Mouse (Mus musculus): Measurements from ENCODE around the gene Gm3854. TPM values are rescaled to one million over a fixed set of nuclear protein-coding genes. Genes with fewer than 3 reads are reported as not detected.
"Not testable (repeated sequence)": the region's sequence is repeated elsewhere in the genome, so short reads cannot be mapped to it uniquely, and the experiment has no call there.

Gene Gm3854
- total RNA-seq (2022) = under 1 TPM; 0.24 to 0.54 (median 0.48) TPM

DNA sequence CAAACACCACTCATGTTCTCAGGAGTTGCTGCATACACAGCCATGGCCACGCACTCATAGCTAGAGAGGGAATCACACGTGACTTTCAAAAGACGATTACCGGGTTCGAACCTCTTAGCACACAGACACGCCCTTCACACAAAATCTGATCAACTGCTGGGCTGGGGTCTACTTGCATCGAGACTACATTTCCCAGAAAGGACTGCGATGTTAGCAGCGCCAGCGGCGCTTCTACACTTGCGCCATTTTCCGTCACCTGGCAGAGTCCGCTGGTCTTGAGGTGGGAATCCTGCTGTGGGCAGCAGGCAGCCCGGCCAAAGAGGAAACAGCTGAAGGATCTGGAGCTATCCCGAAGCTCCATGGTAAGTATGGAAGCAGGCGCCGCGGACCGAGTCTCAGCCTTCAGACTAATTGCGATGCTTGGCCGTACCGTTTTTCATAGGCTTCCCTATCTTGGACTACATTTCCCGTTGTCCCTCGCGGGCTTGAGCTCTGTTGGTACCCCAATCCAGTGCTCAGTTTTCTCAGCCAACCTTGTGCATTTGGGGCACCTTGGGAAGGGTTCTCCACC, at the start of gene Gm3854:
TSS of gene Gm3854 (plus strand) at position 259 of the 571 bp plus-strand sequence.
- DNase-seq (ENCODE audit: low spot score in 2 of 2) = peak in 1 of 2 experiments; percentile 11

DNA sequence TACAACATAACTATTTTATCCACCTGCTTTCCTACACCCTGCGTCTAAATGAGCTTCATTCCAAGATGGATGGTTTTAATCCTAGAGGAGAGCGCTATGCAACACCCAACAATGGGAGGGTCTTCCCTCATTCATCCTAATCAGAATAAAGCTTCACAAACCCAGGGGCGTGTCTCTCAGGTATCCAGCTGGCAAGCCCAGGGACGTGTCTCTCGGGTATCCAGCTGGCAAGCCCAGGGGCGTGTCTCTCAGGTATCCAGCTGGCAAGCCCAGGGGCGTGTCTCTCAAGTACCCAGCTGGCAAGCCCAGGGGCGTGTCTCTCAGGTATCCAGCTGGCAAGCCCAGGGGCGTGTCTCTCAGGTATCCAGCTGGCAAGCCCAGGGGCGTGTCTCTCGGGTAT, 42.8 kb upstream of the Gm3854 start:
- not testable (repeated sequence) for DNase-seq (ENCODE audit: low spot score in 2 of 2)

DNA sequence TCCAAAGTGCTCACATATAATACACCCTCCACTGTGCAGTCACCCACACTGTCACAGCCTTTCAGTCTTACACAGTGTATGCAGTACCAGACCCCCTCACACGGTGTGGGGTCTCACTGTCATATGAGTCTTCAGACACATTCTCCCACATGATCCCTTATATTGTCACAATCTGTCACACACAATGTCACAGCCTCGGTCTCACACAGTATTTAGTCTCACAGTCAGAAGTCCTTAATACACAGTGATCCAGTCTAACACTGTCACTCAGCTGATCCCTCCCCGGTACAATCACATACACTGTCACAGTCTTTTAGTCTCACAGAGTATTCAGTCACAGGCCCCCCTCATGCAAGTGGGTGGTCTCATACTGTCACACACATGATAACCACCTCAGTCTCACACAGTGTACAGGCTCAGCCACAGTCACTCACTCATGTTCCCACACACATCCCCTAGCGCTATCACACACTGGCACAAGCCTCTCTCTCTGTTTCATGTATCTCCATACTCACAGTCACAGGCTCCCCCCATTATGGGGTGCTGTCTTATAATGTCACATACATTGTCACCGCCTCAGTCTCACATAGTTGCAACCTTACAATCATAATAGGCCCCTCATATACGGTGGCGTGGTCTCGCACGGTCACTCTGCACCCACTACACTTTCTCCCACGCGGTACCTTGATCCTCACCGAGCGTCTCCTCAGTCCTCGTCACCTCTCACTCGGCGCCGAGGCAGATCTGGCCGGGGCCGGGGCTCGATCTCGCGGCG, 12.9 kb upstream of the Gm3854 start:
- DNase-seq (ENCODE audit: low spot score in 2 of 2) = no peak

DNA sequence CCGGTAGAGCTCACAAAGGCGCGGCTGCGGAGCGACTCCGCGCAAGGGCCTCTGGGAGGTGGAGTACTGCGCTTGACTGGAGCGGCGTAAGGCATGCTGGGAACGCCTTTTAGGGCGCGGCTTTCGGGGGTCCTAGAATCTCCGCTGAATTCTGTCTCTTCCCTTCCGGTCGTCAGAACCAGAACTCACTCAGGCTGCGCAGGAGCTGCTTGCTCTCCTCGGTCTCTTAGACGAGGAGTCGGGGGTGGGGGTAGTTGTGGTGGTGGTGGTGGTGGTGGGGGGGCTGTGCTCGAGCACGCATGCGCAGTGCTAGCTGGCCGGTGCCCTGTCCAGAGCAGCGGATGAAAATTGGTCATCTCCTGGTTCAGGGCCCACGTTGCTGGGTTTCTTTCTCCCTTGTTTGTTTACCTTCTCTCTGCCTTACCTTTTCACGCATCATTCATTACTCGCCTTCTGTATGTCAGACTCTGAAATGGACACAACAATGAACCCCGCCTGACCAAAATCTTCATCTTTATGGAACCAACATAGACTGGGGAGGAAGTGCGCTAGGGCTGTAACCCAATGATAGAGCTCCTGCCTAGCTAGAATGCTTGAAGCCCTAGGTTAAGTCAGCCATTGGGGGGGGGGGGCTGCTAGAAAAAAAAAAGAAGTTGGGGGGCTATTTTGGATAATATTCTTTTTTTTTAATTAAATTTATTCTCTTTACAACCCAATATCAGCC, 12.2 kb upstream of the Gm3854 start, which contains the start of gene Zfp583:
TSS of gene Zfp583 (minus strand) at position 53 of the 724 bp plus-strand sequence.
- DNase-seq (ENCODE audit: low spot score in 2 of 2) = peak; percentile 24 to 70

DNA sequence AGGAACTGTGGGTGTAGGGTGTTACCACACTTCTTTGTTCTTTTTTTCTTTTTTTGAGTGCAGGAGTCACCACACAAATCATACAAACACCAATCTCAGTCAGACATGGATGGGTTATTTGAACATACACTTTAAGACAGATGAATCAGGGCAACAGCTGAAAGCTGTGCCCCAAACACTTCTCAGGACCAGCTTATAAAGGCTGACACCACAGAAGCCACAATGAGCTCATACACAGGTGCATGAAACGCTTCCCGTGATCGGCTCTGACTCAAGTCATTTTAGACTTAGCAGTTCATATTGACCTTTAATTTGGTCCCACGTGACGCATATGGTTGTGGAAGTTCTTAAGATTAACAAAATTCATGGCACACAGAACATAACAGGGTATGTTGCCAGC, 3.7 kb upstream of the Gm3854 start:
- DNase-seq (ENCODE audit: low spot score in 2 of 2) = no peak

DNA sequence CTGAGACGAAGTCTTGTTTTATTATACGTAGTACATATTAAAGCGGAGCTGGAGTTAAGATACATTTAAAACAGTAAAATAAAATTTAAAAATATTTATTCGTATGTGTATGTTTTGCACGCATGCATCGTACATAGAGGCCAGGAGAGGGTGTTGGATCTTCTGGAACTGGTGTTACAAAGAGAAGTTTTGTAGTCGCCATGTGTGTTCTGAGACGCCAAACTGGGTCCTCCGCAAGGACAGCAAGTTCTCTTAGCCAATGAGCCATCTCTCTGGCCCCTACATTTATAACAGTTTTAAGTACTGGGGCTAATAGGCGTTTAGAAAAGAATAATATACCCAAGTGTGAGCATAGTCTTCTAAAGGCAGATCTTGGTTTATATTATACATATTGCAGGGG, 565 bp downstream of the Gm3854 start:
- no peak for DNase-seq (ENCODE audit: low spot score in 2 of 2)

DNA sequence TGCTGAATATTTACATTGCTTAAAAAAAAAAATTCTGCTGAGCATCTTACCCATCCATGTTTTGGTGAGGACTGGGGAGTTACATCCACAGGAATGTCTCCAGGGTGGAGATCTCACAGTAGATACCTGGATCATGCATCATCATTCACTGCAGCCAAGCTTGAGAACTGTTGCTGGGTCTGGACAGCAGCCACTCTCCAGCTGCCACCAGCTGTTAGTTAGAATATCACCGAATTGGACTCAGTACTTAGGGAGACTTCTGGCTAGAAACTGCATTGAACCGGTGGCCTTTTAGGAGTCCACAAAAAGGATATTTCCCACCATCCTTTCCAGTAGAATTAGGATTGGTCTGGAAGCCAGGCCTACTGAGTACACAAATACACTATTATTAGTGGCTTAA, 14.6 kb downstream of the Gm3854 start:
- no peak for DNase-seq (ENCODE audit: low spot score in 2 of 2)

DNA sequence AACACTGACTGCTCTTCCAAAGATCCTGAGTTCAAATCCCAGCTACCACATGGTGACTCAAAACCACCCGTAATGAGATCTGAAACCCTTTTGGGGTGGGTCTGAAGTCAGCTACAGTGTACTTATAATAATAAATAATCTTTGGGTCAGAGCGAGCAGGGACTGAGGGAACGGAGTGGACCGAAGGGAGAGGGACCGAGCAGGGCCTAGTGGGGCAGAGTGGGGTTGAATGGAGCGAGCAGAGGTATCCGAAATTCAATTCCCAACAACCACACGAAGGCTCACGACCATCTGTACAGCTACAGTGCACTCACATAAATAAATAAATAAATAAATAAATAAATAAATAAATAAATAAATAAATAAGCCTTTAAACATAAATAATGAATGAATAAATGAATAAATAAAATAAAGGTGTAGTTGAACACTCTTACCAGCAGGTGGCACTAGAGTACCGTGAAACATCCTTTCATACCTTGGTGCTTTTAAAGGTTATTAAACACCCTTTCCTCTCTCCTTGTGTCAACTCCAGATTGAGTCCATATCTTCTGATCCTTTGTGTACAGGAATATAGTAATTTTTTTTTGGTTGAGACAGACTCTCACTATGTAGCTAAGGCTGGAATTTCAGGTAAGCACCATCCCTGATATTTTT, 15.5 kb downstream of the Gm3854 start:
- DNase-seq (ENCODE audit: low spot score in 2 of 2) = no peak

DNA sequence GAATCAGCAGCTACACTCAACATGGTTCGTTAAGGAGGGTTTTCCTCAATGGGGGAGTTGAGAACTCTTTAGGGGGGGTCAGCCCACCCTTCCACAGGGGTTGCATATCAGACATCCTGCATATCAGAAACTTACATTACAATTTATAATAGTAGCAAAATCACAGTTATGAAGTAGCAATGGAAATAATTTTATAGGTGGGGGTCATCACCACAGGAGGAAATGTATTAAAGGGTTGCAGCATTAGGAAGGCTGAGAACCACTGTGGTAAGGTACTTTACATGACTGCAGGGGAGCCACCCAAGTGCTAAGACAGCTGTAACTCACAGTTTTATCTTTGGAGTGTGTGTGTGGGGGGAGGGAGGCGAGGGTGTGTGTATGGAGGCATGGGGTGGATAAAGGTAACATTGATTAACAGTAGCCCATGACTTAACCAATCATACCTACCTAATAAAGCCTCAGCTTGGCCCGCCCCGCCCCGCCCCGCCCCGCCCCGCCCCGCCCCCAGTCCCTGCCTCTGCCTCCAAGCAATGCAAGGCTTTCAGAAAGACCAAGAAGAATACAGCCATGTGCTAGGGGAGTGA, 17.0 kb downstream of the Gm3854 start:
- no peak for DNase-seq (ENCODE audit: low spot score in 2 of 2)

DNA sequence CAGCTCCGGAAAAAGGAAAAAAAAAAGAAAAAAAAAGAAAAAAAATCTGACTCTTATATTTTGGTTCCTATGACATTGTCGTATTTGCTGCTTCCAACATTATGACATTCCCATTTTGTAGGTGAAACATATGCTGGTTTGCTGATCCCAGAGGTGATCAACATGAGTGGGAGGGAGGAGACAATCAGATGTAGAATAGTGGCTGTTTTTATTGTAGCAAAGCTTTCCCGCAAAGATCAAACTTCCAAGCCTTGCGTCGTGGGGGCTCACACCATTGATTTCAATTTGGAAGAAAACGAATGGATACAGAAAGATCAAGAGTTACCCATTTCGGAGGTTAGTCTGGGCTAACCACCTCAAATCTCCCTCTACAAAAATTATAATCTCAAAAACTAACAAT, 18.2 kb downstream of the Gm3854 start:
- no peak for DNase-seq (ENCODE audit: low spot score in 2 of 2)

DNA sequence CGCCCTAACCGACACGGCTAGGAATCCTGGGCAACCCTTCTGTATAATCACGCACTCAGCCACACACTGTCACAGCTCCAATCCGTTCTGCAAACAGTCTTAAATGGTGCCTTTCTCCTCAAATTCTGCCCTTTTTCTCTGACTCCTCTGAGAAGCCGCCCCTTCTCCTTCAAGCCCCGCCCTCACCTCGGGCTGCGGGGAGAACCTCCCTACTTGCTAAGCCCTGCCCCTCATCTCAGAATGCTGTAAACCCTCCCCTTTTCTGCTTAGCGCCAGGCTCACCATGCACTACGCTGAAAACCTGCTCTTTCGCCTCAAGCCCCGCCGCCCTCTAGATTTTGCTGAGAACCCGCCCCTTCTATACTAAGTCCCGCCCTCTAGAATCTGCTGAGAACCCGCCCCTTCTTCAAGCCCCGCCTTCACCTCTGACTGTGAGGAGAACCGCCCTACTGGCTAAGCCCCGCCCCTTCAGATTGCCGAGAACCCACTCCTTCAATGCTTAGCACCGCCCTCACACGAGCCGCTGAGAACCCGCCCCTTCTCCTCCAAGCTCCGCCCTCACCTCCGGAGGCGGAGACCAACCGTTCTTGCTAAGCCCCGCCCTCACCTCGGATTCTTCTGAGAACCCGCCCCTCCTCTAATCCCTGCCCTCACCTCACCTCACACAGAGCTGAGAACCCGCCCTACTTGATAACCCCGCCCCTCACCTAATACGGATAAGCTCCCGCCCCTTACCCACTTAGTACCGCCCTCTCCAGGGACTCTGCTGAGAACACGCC, 18.9 kb downstream of the Gm3854 start:
- peak; percentile 98 to 99 for DNase-seq (ENCODE audit: low spot score in 2 of 2)

DNA sequence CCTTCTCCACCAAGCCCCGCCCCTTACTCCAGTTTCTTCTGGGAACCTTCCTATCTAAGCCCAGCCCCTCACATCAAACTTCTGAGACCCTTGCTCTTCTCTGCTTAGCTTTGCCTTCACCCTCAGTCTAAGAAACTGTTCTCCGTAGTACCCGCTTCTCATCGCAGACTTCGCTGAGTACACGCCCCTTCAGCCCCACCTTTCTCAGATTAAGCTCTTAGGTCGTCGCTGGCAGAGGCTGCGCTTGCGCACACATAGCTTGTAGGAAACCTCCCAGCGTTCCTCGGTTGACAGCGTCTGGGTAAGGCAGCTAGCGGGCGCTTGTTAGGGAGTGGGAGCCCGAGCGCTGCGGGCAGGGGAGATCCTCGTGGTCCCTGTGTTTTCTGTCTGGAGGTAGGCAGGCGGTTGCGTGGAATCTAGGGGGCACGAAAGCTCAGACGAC, 19.5 kb downstream of the Gm3854 start, which contains the start of gene Zfp78:
TSS of gene Zfp78 (plus strand) at position 234 of the 442 bp plus-strand sequence.
- DNase-seq (ENCODE audit: low spot score in 2 of 2) = peak in 1 of 2 experiments; percentile 78

DNA sequence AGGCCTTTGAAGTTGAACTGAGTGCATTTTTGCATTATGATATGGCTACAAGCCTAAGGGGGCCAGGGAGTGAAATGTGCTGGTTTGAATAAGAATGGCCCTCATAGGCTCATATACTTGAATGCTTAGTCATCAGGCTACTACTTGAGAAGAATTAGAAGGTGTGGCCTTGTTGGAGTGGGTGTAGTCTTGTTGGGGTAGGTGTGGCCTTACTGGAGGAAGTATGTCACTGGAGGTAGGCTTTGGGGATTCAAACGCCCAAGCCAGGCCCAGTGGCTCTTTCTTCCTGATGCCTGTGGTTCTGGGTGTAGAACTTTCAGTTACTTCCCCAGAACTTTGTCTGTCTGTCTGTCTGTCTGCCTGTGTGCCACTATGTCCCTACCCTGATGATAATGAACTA, 21.2 kb downstream of the Gm3854 start:
- no peak for DNase-seq (ENCODE audit: low spot score in 2 of 2)

DNA sequence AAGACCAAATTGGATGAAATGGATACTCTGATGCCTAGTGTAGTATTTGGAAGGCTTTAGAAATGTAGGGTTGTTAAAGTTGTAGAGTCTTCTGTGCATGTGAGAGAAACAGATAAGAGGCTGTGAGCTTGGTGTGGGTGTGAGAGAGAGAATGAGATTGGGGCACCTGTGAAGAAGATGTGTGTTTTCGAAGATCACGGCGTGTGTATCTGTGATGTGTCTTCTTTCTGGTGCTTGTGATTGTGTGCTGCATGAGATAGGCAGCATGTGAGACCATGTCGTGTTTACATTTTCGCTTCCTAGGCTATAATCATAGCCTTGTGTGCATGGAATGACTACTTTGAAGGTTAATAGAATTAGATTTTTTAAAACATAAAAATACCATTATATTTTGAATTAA, 23.6 kb downstream of the Gm3854 start:
- no peak for DNase-seq (ENCODE audit: low spot score in 2 of 2)

DNA sequence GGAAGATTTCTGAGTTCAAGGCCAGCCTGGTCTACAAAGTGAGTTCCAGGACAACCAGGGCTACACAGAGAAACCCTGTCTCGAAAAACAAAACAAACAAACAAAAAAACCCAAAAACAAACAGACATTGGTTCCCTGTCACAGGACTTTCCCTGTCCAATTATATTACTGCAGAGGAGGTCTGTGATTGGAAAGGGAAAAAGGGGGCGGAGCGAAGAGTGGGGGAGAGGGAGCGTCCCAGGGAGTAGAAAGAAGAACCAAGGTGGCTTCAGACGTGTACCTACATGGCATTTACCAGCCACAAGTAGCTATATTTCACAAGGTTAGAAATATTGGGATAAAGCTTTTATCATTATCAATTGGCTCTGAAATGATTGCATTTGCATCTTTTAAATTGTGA, 24.6 kb downstream of the Gm3854 start:
- DNase-seq (ENCODE audit: low spot score in 2 of 2) = not testable (repeated sequence)

DNA sequence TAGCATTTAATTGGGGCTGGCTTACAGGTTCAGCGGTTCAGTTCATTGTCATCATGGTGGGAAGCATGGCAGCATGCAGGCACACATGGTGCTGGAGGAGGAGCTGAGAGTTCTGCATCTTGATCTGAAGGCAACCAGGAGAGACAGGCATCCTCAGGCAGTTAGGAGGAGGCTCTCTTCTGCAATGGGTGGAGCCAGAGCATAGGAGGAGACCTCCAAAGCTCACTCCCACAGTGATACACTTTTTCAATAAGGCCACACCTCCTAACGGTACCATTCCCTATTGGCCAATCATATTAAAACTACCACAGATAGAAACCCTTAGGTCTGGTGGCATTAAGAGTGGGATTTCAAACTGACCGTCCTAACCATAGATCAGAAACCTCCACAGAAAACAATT, 25.9 kb downstream of the Gm3854 start:
- DNase-seq (ENCODE audit: low spot score in 2 of 2) = no peak

DNA sequence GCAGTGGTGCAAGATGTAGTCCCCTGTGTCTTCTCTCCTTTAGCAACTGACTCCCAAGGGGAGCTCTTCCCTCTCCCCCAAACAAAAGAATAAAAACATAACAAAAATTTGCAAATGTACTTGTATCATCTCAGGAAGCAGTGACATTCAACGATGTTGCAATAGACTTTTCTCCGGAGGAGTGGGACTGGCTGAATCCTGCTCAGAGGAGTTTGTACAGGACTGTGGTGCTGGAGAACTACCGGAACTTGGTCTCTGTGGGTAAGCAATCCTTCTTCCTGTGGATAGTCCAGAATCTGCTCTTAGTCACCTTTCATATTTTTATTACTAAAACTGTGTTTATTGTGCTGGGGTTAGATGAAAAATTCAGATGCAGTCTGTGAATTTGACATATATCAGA, 29.4 kb downstream of the Gm3854 start:
- DNase-seq (ENCODE audit: low spot score in 2 of 2) = no peak

DNA sequence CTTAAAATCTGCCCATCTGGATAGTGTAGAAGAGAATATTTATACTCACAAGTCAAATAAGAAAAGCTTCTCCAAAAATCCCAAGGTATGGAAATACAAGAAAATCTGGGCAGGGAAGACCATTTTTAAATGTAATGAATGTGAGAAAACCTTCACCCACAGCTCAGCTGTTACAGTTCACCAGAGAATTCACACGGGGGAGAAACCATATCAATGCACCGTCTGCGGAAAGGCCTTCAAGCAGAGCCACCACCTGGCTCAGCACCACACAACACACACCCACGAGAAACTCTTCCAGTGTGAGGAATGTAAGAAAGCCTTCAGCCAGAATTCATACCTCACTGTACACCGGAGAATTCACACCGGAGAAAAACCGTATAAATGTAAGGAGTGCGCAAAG, 34.9 kb downstream of the Gm3854 start:
- DNase-seq (ENCODE audit: low spot score in 2 of 2) = no peak

DNA sequence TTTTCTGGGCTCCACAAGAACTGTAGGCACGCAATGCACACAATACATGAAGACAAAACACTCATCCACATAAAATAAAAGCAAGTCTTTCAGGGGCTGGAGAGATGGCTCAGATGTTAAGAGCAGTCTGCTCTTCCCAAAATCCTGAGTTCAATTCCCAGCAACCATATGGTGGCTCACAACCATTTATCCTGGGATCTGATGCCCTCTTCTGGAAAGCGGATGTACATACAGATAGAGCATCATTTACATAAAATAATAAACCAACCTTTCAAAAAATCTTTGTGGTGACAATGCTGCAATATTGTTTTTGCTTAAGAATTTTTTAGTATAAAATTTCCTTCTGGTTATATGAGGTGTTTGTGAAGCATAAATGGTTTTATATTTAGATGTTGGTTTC, 37.9 kb downstream of the Gm3854 start:
- DNase-seq (ENCODE audit: low spot score in 2 of 2) = no peak

DNA sequence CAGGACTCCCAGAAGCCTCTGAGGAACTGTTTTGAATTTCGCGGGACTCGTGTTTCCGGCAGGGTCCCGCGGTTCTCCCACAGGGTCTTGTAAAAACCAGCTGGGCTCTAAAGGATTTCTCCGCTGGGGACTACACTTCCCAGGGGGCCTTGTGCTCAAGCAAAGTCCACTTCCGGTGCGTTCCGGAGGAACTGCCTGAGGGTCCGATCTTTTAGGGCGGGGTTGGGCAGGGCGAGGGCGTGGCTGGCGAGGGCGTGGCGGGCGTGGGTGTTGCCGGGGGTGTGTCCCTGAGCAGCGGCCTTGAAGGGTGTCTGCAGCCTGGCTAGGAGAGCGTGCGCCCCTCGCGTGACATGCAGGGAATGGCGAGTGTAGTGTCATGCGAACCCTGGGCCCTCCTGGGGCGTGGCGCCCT, 39.5 kb downstream of the Gm3854 start, which contains the start of gene Zfp28:
TSS of gene Zfp28 (plus strand) at position 252 of the 412 bp plus-strand sequence.
- peak; percentile 83 to 88 for DNase-seq (ENCODE audit: low spot score in 2 of 2)
